Mouse (Mus musculus) forebrain, embryonic 12.5 days (tissue): ENCODE data around the gene Foxi3. TPM values are rescaled to one million over a fixed set of nuclear protein-coding genes. Genes with fewer than 3 reads are reported as not detected.

ENCODE experiments used
- ATAC-seq: fragments of 200-750 bp; cut with Nextera tagmentation; 2 replicates; pipeline ENCODE4 v1.8.0; 2017; ENCODE audit warnings: moderate TSS enrichment; ENCODE audit not compliant: low FRiP score
- H3K27ac ChIP-seq: fragments of 300-500 bp; sonication (generic); 2 replicates; pipeline ENCODE4 v1.5.1; 2016; ENCODE audit warnings: mild to moderate bottlenecking
- H3K27me3 ChIP-seq: fragments of 300-500 bp; sonication (generic); 2 replicates; pipeline ENCODE4 v1.6.1; 2016; ENCODE audit warnings: mild to moderate bottlenecking
- H3K36me3 ChIP-seq: fragments of 300-500 bp; sonication (generic); replicated peaks from 2 replicates; pipeline ENCODE4 v1.6.1; 2016; ENCODE audit warnings: mild to moderate bottlenecking
- H3K4me1 ChIP-seq: fragments of 300-500 bp; sonication (generic); 2 replicates; pipeline ENCODE4 v1.6.1; 2016
- H3K4me2 ChIP-seq: fragments of 300-500 bp; sonication (generic); 2 replicates; pipeline ENCODE4 v1.6.1; 2016; ENCODE audit warnings: mild to moderate bottlenecking, moderate library complexity
- H3K4me3 ChIP-seq: fragments of 300-500 bp; sonication (generic); replicated peaks from 2 replicates; pipeline ENCODE4 v1.5.1; 2016; ENCODE audit warnings: mild to moderate bottlenecking
- H3K9ac ChIP-seq: fragments of 300-500 bp; sonication (generic); 2 replicates; pipeline ENCODE4 v1.6.1; 2016; ENCODE audit warnings: mild to moderate bottlenecking
- H3K9me3 ChIP-seq: fragments of 300-500 bp; sonication (generic); 2 replicates; pipeline ENCODE4 v1.6.1; 2016
- WGBS: fragments of 180-500 bp; shearing (Covaris S2); methylation state at CpG from one replicate; pipeline ENCODE4 v1.1.7; 2016; 5-methylcytosine and 5-hydroxymethylcytosine counted together
- polyA plus RNA-seq: library from polyadenylated mRNA; unstranded; fragments of >200 nt; fragmentation: Nextera tagmentation; extraction: Ambion mirVana; gene quantifications from 2 replicates; pipeline ENCODE4 v1.2.1, GENCODE M21; 2016

The Foxi3 gene
- polyA plus RNA-seq, 1 experiment from 2014 or later, result 0.20 TPM

DNA sequence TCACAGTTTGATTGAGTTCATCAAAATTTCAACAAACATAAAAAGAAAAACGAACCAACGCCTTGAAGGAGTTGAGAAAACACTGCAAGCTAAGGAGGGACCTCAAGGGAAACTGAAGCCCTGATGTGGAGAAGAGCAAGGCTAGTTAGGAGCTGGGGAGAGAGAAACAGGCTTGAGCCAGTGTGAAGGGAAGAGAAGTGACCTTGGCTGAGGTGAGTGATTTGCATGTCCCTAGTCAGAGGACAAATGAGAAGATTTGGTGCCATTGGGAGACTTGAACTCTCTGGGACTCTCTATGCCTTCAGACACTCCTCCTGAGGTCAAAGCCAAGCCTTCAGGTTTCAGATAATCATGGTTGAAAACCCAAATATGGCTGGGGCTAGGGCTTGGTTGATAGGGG lies 47.8 kb downstream of the Foxi3 start:
- Histone ChIP-seq H3K27me3 (no peaks in the 10 kb centered on the region), H3K9me3 (no peaks in the 10 kb centered on the region), H3K36me3 (no peaks in the 10 kb centered on the region), H3K4me3 (no peak overlapping the region), H3K27ac (no peak overlapping the region), H3K4me1 (no peaks in the 10 kb centered on the region), H3K9ac (no peak overlapping the region), H3K4me2 (no peak overlapping the region)
- ATAC-seq, result no peak
- 94% methylated on average over 2 of the region's 2 CpGs for WGBS

Other genes starting within 250 kb of the Foxi3 start
- 2.8 and 5.1 TPM in 2 replicates for gene Rpia, start 164.3 kb upstream of the Foxi3 start, polyA plus RNA-seq
- 14.8 and 15.9 TPM in 2 replicates for gene Eif2ak3, start 112.0 kb upstream of the Foxi3 start, polyA plus RNA-seq
- gene Tex37, start 37.6 kb upstream of the Foxi3 start, polyA plus RNA-seq, result not detected in 2 replicates
- 3.3 and 3.4 TPM in 2 replicates for gene Thnsl2, start 187.9 kb downstream of the Foxi3 start, polyA plus RNA-seq
- not detected in 2 replicates for gene Fabp1, start 243.3 kb downstream of the Foxi3 start, polyA plus RNA-seq